Mouse (Mus musculus) ES-E14 (cell line): ENCODE data around the gene Vps45. TPM values are rescaled to one million over a fixed set of nuclear protein-coding genes. Genes with fewer than 3 reads are reported as not detected.

Experiments
- DNase-seq: peaks from one replicate; pipeline ENCODE4 v3.0.0-alpha.2; 2013; ENCODE audit warnings: low read depth, low spot score
- H3K27ac ChIP-seq: 2 replicates; pipeline ENCODE4 v1.5.1; 2012; ENCODE audit warnings: low read depth, mild to moderate bottlenecking, low read length, moderate library complexity, mixed read lengths; ENCODE audit not compliant: poor library complexity, insufficient read depth, severe bottlenecking
- H3K36me3 ChIP-seq: 2 replicates; pipeline ENCODE4 v1.6.1; 2012; ENCODE audit warnings: mild to moderate bottlenecking, low read length, moderate library complexity, mixed read lengths; ENCODE audit not compliant: control insufficient read depth, poor library complexity, insufficient read depth, severe bottlenecking
- H3K4me1 ChIP-seq, 2 experiments: fragments of 150-350 bp in 1 of 2; sonication (generic) in 1 of 2; 2 replicates each; pipeline ENCODE4 v1.6.1; 2012; ENCODE audit warnings: low read length in 2 of 2, mild to moderate bottlenecking in 1 of 2, mixed read lengths in 1 of 2; ENCODE audit not compliant: control insufficient read depth in 2 of 2, insufficient read depth in 2 of 2, poor library complexity in 1 of 2
- H3K4me3 ChIP-seq, 2 experiments: fragments of 150-350 bp in 1 of 2; sonication (generic) in 1 of 2; 2 replicates each; pipeline ENCODE4 v1.5.1; 2012; ENCODE audit warnings: low read length in 2 of 2, low read depth in 1 of 2, mild to moderate bottlenecking in 1 of 2, mixed read lengths in 1 of 2; ENCODE audit not compliant: insufficient read depth in 1 of 2, poor library complexity in 1 of 2, severe bottlenecking in 1 of 2
- H3K9ac ChIP-seq: 2 replicates; pipeline ENCODE4 v1.6.1; 2012; ENCODE audit warnings: low read depth, mild to moderate bottlenecking, low read length, mixed read lengths; ENCODE audit not compliant: poor library complexity, insufficient read depth, severe bottlenecking
- H3K9me3 ChIP-seq: fragments of 150-350 bp; sonication (generic); 2 replicates; pipeline ENCODE4 v1.6.1; 2012; ENCODE audit warnings: low read depth, mild to moderate bottlenecking, low read length; ENCODE audit not compliant: control insufficient read depth, insufficient read depth
- CHD2 ChIP-seq: IDR thresholded peaks from 2 replicates; pipeline ENCODE4 v1.6.1; 2014; ENCODE audit warnings: mild to moderate bottlenecking, low read depth, low read length, inconsistent platforms
- HCFC1 ChIP-seq: IDR thresholded peaks from 2 replicates; pipeline ENCODE4 v1.6.1; 2012; ENCODE audit warnings: low read length, inconsistent platforms, borderline replicate concordance; ENCODE audit not compliant: insufficient read depth
- MAFK ChIP-seq: IDR thresholded peaks from 2 replicates; pipeline ENCODE4 v1.6.1; 2014; ENCODE audit warnings: mild to moderate bottlenecking, low read depth, low read length, inconsistent platforms; ENCODE audit not compliant: insufficient read depth
- ZC3H11A ChIP-seq: IDR thresholded peaks from 2 replicates; pipeline ENCODE4 v1.6.1; 2012; ENCODE audit warnings: low read depth, mild to moderate bottlenecking, inconsistent platforms, low read length, borderline replicate concordance
- ZNF384 ChIP-seq: IDR thresholded peaks from 2 replicates; pipeline ENCODE4 v1.6.1; 2012; ENCODE audit warnings: low read depth, low read length, inconsistent platforms
- in situ Hi-C, 2 experiments: fragments of 600-800 bp; cut with MboI; formaldehyde crosslinking; loops; one replicate each; pipeline ENCODE4 v1.15.1; 2025; ENCODE audit warnings: low sequenced_read_pairs in 2 of 2, inconsistent platforms in 1 of 2; ENCODE audit not compliant: unreplicated experiment in 2 of 2
- total RNA-seq: library from RNA; depleted of rRNA; stranded (reverse); fragments of 300-350 nt; gene quantifications from 2 replicates; pipeline ENCODE4 v1.2.3, GENCODE M21; 2012

Gene Vps45
- total RNA-seq, 1 experiment: 11.9 TPM

- Histone ChIP-seq H3K4me1 (peaks cover 5 to 22% of the 10 kb centered on the region in 2 experiments; a peak in 3 of 4 replicates), H3K9me3 (no peaks in the 10 kb centered on the region), H3K27ac (no peak overlapping the region; the same call in 1 of the 2 replicates), H3K4me3 (peak overlapping the region; percentile 47 to 54), H3K36me3 (peaks cover 2% of the 10 kb centered on the region; the same call in 1 of the 2 replicates), H3K9ac (peak overlapping the region; percentile 47)
- DNase-seq: no peak
- in situ Hi-C loops: no loop called here
- TF ChIP-seq CHD2: no peak
Measured at GRCm38 (mm10) chr3:95985209-95986000, 72.9 kb downstream of the Vps45 start.

DNA sequence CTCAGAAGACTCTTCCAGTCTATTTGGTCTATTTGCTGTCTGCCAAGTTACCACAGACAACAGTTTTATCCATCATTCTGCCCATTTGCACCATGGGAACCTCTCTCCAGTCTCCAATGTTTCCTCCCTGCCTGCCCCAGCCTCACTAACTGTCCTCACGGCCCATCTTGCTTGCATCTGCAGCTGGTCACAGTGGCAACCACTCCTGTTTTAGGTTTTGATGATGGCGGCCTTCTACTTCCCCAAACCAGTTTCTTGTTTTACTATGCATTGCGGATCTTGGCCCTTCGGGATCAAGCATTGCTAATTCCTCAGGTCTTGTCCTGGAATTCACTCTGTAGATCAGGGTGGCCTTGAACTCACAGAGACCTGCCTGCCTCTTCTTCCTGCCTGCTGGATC, 76.1 kb downstream of the Vps45 start:
- no peak overlapping the region for H3K4me3 ChIP-seq
- in situ Hi-C loops: no loop called here
- H3K4me1 ChIP-seq: peaks cover 5 to 6% of the 10 kb centered on the region in 2 experiments; a peak in 3 of 4 replicates
- no peak overlapping the region for H3K9ac ChIP-seq
- no peaks in the 10 kb centered on the region for H3K36me3 ChIP-seq
- no peak for DNase-seq
- TF ChIP-seq ZC3H11A: no peak
- no peak for TF ChIP-seq CHD2
- TF ChIP-seq ZNF384: no peak
- no peak for TF ChIP-seq HCFC1
- TF ChIP-seq MAFK: no peak
- no peak overlapping the region for H3K27ac ChIP-seq
- no peaks in the 10 kb centered on the region for H3K9me3 ChIP-seq

DNA sequence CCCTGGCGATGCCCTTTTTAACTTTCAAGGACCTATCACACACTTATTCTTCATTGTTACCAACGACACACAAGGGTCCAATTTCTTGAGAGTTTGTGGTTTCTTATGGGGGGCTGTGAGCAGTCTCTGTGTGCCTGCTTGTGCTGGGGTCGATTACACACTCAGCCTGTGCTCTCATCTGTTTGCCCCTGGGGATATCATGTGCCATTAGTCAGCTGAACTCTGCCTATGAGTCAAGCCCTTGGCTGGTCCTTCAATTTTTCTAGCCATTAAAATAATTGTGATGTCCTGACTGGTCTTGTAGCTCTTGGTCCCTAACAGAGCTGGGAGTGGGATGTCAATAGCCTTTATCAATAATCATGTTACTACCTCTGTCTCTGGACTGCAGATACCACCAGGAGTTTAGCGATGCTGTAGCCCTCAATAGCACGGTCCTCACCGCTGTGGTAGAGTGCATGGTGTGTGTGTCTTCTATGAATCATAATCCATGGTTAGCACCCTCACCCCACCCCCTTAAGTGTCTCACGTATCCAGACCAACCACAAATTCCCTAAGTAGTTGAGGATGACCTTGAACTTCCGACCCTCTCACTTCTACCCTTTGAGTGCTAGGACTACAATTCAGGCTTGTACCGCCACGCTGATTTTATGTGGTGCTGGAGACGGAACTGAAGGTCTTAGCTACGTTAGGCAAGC, 77.8 kb downstream of the Vps45 start:
- Histone ChIP-seq H3K27ac (no peak overlapping the region), H3K9ac (no peak overlapping the region), H3K9me3 (no peaks in the 10 kb centered on the region), H3K4me3 (no peak overlapping the region), H3K4me1 (peaks cover 5 to 6% of the 10 kb centered on the region in 2 experiments; a peak in 3 of 4 replicates), H3K36me3 (no peaks in the 10 kb centered on the region)
- TF ChIP-seq ZNF384 (no peak), ZC3H11A (no peak), CHD2 (no peak), MAFK (no peak), HCFC1 (no peak)
- in situ Hi-C loops: no loop called here
- DNase-seq: no peak

DNA sequence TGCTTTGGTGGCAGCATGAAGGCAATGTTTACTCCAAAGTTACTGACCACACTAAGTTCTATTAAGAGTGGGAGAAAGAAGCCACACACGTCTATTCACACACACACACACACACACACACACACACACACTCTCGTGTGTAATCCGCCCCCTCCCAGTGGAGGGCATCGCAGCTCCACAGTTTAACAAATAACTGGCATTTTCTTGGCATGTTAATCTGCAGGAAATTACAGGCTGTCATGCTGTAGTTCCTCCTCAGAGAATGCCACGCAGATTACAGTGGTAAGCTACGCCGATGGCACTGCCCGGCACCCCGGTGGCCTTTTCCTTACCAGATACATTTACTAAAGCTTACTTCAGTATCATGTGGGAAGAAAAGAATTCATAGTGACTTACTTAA, 80.0 kb downstream of the Vps45 start:
- Histone ChIP-seq H3K27ac (no peak overlapping the region), H3K9me3 (no peaks in the 10 kb centered on the region), H3K4me3 (no peak overlapping the region), H3K36me3 (no peaks in the 10 kb centered on the region), H3K9ac (no peak overlapping the region), H3K4me1 (peaks cover 0 to 3% of the 10 kb centered on the region in 2 experiments; a peak in 1 of 4 replicates)
- TF ChIP-seq ZC3H11A (no peak), HCFC1 (no peak), MAFK (no peak), CHD2 (no peak), ZNF384 (no peak)
- no peak for DNase-seq
- in situ Hi-C loops: no loop called here
